Mouse (Mus musculus): ENCODE results near the gene Eef1e1. TPM values are rescaled to one million over a fixed set of nuclear protein-coding genes. Genes with fewer than 3 reads are reported as not detected.
A peak's percentile ranks its signal among the peaks of the same experiment; 100 is the strongest.
"Not testable (repeated sequence)": the region's sequence is repeated elsewhere in the genome, so short reads cannot be mapped to it uniquely, and the experiment has no call there.

Eef1e1 gene
- total RNA-seq, 2 experiments from 2014 or later, result 9.3 to 10.5 TPM

DNA sequence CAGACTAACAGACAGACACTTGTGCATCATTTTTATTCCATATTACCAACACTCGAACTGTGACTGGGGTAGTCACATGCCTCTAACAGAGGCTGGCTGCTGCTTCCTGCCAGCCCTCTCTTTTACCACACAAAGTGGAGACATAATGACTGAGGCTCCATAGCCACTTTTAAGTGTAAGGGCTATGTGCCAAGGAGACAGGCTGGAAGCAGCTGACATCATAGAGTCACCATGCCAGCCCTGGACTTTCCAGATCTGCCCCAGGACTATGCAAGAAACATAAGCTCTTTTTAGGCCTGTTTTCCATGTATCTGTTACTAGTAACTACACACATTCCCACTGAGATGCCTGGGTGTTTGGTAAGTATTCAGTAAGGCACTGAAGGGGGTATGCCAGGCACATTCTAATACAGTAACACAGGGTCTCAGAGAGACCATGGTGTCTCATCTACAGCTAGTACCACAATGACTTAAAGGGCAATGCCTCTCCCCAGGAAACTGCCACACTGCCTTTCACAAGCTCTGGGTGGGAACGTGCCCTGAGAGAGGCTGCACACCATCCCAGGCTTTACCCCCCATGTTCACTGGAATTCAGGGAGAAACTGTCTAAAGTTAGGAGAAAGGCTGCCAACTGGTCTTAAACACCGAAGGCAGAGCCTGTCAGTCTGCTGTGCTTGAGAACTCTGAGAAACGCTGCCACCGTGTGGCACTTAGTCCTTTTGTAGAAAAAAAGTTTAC is 33.2 kb downstream of the Eef1e1 start:
- intact Hi-C loops (cut with DNase I), result no loop called here

DNA sequence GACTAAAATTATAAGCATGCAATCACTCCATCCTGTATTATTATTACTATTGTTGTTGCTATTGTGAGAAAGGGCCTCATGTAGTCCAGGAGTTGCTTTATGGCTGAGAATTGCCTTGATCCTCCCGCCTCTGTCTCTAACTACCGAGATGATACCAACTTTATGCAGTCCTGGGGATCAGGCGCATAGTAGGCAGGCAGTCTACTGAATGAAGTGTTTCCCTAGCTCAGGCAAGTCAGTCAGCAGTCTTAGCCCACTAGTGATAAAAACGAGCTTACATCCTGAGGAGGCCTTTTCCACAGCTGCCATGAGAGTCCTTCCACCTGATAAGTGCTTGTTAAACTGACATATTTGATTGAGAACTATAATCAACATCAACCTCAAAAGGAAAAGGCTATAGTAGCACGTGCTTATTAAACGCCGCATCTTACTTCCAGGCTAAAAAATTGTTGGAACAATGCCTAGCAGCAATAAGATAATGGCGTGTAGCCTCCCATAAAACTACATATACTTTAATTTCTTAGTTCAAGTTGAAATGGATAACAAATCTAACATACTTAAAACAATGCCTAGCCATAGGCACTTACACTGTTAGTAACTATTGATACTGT is 34.5 kb downstream of the Eef1e1 start:
- intact Hi-C loops (cut with DNase I), result no loop called here
- no peak for DNase-seq

More for the DNA sequence above, 33.2 kb downstream of the Eef1e1 start:
- peak in 1 of 2 experiments; percentile 22 for DNase-seq

DNA sequence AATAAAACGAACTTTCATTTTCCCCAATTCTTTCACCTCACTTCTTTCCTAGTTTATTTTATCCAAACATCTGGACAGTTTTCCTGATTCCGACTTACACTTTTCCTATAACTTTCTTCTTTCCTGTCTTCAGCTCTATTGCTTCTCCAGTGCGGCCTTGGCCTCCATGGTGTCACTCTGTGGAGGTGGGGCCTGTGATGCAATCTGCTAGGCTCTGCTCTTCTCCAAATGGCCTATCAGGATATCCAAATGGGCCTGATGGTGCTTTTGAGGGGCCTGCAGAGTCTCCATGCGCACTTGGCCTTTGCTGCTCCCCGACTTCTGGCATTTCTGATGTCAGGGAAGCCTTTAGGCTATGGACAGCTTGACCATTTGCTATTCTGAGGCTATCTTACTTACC is 35.6 kb downstream of the Eef1e1 start:
- intact Hi-C loops (cut with DNase I), result no loop called here
- DNase-seq, result no peak

DNA sequence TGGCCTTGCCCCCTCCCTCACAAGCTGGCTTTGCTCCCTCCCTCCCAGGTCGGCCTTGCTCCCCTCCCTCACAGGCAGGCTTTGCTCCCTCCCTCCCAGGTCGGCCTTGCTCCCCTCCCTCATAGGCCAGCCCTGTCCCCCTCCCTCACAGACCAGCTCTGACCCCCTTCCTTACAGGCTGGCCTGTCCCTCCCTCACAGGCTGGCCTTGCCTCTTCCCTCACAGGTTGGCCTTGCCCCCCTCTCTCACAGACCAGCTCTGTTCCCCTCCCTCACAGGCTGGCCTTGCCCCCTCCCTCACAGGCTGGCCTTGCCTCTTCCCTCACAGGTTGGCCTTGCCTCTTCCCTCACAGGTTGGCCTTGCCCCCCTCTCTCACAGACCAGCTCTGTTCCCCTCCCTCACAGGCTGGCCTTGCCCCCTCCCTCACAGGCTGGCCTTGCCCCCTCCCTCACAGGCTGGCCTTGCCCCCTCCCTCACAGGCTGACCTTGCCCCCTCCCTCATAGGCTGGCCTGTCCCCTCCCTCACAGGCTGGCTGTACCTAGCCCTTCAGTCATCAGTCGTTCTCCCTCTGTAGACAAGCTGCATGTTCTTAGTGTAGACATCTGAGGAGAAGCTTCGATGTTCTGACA is 40.7 kb downstream of the Eef1e1 start:
- intact Hi-C loops (cut with DNase I); DNase-seq: not testable (repeated sequence)

DNA sequence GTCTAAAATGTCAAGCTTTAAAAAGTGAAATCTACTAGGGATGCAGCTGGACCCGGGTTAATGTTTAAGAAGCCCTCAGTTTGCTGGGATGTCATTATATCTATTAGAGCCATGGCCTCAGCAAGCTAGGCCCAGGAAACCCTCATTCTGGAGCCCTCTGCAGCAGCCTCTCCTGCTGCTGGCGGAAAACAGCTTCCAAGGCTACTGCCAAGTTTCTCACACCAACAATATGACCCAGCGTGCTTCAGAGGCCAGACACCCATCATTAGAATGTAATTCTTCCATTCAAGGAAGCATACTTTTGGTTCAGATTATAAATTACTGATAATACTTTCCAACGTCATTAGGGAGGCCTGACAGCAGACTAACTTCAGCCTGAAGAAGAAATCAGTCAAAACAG is 42.0 kb downstream of the Eef1e1 start:
- intact Hi-C loops (cut with DNase I), result no loop called here
- DNase-seq, result no peak

DNA sequence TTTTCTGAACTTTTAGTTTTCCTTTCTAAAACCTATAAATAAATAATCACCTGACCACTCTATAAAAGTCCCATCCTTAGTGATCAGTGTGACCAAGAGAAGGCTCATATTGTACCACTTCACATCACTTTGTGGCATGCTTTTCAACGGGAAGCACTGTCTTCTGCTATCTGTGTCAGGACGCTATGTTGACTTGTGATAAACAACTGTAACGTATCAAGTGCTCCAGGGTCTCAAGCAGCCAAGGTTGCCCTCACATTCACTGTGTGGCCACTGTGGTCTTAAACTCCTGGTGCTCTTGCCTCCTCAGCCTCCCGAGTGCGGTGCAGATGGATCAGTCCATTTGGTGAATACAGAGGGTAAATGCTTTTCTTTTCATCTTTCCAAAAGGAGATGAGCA is 43.2 kb downstream of the Eef1e1 start:
- no peak for DNase-seq
- intact Hi-C loops (cut with DNase I), result no loop called here

DNA sequence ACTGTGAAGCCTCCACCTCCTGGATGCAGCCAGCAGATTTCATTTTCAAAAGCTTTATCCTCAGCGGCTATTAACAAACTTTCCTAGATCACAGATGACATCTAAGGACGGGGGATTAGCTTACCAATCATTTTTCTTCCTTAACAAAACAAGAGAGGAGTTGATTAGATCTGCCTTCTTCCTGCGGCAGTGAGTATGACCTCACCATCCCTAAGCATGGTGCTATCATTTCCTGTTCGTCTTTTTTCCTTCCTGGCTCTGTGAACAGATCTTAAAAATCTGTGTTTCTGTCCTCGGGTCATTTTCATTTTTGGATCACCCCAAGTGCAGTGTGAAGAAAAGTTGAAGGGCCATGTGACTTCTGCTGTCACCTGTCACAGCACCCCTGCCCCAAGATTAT is 44.6 kb downstream of the Eef1e1 start:
- no peak for DNase-seq
- intact Hi-C loops (cut with DNase I), result no loop called here

DNA sequence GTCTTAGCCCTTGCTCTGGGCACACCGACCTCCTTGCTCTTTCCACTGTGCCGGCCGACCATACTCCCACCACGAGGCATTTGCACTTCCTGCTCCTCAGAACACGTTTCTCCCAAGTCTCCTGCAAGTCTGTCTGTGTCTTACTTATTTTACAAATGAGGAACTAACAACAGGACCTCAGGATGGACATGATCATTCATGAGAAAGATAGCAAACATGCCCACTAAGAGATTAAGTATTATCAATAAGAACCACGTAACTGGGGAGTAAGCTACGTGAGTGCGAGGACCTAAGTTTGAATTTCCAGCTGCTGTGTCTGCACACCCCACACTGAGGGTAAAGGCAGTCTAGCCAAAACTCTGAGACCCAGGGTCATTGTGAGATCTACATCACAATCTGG is 45.3 kb downstream of the Eef1e1 start:
- DNase-seq, result no peak
- intact Hi-C loops (cut with DNase I), result no loop called here

DNA sequence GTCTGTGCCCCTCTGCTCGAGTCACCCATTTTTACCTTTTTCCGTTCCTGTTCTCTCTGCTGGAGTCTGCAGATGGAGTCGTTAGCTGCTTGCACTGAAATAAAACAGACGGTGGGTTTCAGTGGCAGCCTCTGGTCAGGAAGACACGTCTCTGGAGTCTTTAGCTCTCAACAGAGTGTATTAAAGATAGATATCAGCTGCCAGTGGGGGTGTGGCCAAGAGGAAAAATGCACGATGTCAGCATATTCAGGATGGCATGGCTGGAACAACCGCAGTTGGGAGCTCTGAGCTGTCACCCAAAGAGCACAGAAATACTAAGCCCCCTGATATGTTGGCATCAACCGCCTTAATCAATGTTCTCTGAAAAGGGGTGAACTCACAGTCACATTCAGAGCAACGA is 46.2 kb downstream of the Eef1e1 start:
- intact Hi-C loops (cut with DNase I), result no loop called here
- no peak for DNase-seq

DNA sequence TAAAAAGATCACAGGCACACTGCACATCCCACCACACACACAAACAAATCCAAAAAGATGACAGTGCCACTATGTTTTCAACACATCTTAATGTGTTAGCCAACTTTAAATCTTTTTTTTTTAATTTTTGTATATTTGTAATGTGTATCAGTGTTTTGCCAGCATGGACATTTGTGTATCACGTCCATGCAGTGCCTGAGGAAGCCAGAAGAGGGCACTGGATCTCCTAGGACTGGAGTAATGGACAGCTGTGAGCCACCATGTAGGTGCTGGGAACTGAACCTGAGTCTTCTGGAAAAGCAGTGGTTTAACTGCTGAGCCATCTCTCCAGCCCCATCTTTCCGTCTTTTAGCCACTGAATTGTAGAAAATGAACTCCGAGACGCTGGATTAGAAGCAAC is 46.7 kb downstream of the Eef1e1 start:
- intact Hi-C loops (cut with DNase I), result no loop called here
- DNase-seq, result no peak

DNA sequence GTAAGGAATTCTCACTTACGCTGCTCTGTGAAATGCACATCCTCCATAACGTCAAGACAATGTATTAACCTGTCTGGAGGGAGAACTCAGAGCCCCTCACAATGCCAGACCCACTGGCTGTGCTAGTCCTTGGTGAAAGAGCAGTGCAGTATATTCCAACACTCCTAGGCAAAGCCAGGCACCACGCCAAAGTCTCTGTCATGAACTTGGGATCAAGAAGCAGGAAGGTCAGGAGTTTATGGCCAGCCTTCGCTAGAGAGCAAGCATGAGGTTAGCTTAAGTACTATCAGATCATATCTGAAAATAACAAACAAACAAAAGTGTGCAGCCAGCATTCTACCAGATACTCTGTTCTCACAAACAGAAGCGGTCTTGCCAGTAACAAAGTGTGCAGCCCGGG is 48.5 kb downstream of the Eef1e1 start:
- no peak for DNase-seq
- intact Hi-C loops (cut with DNase I), result no loop called here

DNA sequence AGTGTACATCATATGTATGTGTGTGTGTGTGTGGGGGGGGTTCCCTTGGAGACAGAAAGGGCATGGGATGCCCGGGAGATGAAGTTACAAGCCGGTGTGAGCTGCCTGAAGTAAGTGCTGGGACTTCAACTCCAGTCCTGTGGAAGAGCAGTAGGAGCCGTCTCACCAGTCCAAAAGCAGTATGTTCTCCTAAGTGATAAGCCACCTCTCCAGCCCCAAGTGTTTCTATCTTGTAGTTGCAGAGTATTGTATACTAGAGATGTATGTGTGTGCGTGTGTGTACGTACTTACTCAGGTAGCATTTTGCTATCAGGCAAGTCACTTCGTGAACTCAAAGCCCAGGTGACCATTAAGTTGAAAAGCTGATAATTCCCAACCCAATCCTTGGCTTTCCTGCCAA is 51.7 kb downstream of the Eef1e1 start:
- intact Hi-C loops (cut with DNase I), result no loop called here
- no peak for DNase-seq

DNA sequence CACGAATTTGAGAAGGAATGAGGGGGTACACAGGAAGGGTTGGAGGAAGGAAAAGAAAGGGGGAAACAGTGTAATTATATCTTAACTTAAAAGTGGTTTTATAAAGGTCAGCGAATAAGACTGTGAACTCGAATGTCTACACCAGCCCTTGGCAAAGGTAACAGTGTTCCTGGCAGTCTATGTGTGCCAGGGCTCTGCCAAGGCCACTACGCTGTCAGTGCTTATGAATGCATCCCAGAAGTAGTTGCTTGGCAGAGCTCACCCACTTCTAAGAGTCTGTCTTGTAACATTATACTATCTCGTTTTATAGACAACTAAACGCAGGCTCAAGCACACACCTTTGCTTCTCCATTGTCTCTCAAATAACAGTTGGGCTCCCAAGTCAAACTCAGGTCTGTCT is 53.5 kb downstream of the Eef1e1 start:
- intact Hi-C loops (cut with DNase I), result no loop called here
- DNase-seq, result no peak

DNA sequence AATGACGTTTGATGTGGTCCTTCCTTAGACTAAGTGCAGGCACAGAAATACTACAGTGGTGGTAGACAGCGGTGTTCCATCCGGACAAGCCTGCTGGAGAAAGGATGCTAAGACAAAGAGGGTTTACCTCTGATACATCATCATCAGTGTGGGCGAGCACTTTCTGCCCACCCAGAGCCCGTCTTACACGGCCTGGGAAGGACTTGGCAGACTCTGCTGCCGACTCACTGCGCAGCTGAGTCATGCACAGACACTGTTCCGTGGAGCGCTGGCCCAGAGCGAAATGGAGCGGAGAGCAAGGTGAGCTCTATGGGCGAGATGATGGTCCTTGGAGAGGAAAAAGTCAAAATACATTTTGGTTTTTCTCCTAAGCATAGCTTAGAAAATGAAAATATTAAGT is 55.9 kb downstream of the Eef1e1 start:
- intact Hi-C loops (cut with DNase I), result no loop called here
- no peak for DNase-seq

DNA sequence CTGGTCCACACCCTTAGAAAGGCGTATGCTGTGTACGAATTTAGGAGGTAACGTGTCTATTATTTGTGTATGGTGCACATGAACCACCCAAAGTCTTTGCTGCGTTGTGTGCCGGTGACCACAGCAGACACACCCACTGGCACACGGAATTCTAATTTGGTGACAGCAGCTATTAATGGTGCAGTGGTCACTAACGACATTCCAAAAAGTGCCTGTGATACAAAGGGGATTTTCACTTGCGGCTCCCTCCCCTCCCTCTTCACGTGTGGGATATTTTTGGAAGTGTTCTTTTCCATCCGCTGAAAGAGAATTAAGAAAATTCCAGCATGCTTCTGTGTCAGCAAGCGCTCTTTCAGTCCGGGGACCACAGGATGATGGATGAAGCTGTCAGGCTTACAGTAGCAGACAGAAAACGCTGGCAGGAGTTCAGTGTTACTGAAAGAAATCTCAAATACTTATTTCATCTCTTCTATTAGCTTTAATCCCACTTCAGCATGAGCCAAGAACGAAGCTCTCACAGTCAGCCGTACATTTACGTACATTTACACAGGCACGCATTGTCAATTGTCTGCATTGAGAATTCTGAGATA is 56.5 kb downstream of the Eef1e1 start:
- DNase-seq, result no peak
- intact Hi-C loops (cut with DNase I), result no loop called here

DNA sequence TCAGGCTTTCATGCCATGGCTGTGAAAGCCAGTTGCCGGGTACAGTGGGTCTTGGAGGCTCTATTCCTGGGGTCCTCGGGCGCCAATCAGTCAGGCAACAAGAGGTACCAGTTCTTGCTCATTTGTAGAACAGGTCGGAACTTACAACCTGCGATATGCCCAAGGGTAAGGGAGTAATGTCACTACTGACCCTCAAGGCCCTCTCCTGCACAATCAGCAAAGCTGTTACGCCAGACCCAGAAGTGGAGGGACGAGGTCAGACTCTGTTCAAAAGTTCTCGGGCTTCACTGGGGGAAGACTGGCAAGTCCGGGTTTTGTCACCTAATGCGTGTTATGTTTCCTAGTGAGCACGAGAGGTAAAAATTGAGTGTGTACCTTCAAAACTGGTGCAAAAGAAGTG is 58.0 kb downstream of the Eef1e1 start:
- no peak for DNase-seq
- intact Hi-C loops (cut with DNase I), result no loop called here

DNA sequence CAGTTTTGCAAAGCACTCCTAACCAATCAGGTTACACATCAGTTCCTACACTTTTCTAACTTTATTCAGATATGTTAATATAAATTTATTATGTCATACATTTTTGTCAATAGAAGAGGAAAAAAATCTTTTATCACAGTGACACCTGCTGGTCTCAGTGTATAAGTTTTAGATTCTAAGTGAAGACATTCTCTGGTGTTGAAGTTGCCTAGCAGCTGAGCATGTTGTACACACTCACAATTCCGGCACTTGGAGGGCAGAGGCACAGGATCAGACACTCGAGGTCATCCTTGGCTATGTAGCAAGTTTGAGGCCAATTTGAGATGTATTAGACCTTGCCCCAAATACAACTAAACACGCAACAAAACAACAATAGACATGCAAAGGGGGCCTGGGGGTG is 61.8 kb downstream of the Eef1e1 start:
- DNase-seq, result no peak
- intact Hi-C loops (cut with DNase I), result loop anchor here (2.0 to 5.0 kb wide), 2 partner anchors 254 to 530 kb away; no protein-coding TSS in a partner anchor

DNA sequence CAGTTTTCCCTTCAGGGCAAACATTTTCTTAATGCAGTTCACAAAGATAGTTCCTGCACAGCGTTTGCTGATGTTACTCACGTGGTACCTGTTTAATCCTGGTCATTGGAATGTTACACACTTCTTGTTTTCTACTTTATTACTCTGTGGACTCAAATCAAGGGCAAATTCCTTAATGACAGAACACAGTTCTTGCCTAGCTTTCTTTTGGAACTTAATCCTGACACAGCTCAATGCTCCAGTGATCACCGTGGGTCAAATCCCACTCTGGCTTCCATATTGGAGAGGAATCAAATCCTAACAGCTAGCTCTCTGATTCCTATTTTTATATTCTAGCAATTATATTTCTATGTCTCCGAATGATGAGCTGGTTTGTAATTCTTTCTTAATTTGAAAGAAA is 62.4 kb downstream of the Eef1e1 start:
- DNase-seq, result no peak
- intact Hi-C loops (cut with DNase I), result loop anchor here (2.0 to 5.0 kb wide), 2 partner anchors 254 to 529 kb away; no protein-coding TSS in a partner anchor

Data from heart, postnatal 36 days (tissue).